Mouse (Mus musculus) c-Kit-negative CD71-positive TER-119-positive erythroid progenitor cells, embryonic 14.5 days (primary cell): Measurements from ENCODE around the gene Mertk.

Experiments used
- DNase-seq: peaks from one replicate; pipeline ENCODE4 v3.0.0-alpha.2; 2013; ENCODE audit warnings: low read depth, low spot score

The Mertk gene

GRCm38 (mm10) chr2:128768545-128769247, 69.9 kb downstream of the Mertk start:
- no peak for DNase-seq

- no peak for DNase-seq
Measured at GRCm38 (mm10) chr2:128770557-128770956, 71.8 kb downstream of the Mertk start.

- DNase-seq: no peak
Measured at GRCm38 (mm10) chr2:128771048-128771447, 72.3 kb downstream of the Mertk start.

- no peak for DNase-seq
Measured at GRCm38 (mm10) chr2:128771750-128772338, 73.1 kb downstream of the Mertk start.

DNA sequence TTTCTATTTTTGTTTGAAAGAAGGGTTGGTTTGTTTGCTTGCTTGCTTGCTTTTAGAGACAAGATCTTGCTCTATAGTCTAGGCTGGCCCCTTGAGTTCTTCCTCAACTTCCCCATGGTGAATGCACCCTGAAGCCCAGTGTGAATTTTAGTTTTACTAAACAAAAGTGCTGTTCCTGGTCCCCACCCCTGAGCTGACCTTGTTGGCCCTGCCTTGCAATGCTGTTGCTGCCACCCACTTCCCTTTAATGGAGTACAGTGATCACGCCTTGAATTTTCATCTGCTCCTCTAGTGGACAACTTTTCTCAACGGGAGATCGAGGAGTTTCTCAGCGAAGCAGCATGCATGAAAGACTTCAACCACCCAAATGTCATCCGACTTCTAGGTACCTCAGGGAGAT, 83.5 kb downstream of the Mertk start:
- no peak for DNase-seq

DNA sequence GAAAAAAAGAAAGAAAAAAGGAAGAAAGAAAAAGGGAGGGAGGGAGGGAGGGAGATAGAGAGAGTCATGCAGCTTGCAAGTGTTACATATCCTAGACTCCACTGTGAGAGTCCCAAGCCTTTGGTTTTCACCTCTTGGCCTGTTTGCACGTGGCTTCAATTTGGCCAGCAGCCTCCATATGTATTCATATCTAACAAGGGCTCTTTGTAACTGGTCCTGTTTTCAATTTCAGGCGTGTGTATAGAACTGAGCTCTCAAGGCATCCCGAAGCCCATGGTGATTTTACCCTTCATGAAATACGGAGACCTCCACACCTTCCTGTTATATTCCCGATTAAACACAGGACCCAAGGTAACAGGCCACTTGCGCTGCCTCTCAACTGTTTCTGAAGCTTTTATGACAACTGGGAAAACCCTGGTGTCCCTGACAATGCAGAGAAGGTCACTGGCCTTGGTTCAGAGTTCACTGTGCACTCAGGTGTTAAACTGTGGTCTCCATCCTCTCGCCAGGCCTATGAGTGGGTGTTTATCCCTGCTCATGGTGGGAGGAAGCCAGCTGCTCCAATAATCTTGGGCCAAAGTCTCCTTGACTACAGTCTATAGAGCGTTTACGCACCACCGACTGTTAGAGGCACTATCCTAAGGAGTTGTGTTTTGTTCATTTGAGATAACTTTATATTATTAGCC, 85.0 kb downstream of the Mertk start:
- DNase-seq: no peak

GRCm38 (mm10) chr2:128784814-128785213, 86.1 kb downstream of the Mertk start:
- no peak for DNase-seq

- DNase-seq: no peak
Measured at GRCm38 (mm10) chr2:128786341-128786740, 87.6 kb downstream of the Mertk start.

- no peak for DNase-seq
Measured at GRCm38 (mm10) chr2:128786795-128787194, 88.0 kb downstream of the Mertk start.

GRCm38 (mm10) chr2:128787805-128788204, 89.0 kb downstream of the Mertk start:
- no peak for DNase-seq

DNA sequence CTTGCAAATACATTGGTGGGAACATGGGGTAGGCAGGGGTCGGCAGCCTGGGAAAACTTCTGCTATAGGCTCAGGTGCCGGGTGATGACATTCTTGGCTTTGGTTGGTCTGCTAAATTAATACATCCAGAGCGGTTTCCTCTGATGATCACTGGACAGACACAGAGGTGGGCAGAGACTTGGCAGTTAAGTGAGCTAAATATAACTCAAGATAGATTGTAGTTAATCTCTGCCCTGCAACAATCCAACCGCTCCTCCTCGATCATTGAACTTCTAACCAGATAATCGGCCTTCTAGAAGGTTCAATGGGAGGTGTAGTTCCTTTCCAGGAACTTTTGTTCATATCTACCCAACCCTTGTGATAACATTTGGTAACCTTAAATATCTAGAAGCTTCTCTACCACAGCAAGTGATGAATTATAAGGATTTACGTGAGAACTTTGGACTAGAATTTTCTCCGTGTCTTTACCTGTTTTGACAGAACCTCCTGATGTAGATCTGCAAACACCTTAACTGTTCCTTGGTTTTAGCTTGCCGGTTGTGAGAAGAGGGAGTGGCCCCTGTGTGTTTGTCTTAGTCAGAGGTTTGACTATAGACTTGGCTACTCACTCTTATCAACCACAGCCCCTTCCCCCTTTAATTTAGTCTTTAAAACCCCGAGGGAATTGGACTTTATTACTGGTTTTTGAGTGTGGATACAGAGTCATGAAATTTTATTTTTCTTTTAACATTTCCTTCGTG, 92.3 kb downstream of the Mertk start:
- DNase-seq: no peak

GRCm38 (mm10) chr2:128793958-128794357, 95.2 kb downstream of the Mertk start:
- DNase-seq: no peak

GRCm38 (mm10) chr2:128796463-128796862, 97.7 kb downstream of the Mertk start:
- no peak for DNase-seq

GRCm38 (mm10) chr2:128803441-128803840, 104.7 kb downstream of the Mertk start:
- no peak for DNase-seq

DNA sequence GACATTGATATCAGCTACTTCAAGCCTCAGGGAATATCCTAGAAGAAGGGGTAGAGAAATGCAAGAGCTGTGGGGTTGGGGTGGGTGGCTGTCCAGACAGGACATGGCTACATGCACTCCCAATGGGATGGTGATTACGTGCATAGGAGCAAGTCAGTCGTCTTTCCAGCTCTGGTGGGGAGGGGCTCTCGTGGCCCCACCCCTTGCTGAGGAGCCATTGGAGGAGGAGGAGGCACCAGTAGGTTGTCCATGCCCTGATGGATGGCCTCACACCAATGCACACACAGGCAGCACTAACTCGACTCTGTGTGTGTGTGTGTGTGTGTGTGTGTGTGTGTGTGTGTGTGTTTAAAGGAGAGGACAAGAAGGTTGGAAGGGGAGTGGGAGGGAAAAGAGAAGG, 106.6 kb downstream of the Mertk start:
- no peak for DNase-seq

DNA sequence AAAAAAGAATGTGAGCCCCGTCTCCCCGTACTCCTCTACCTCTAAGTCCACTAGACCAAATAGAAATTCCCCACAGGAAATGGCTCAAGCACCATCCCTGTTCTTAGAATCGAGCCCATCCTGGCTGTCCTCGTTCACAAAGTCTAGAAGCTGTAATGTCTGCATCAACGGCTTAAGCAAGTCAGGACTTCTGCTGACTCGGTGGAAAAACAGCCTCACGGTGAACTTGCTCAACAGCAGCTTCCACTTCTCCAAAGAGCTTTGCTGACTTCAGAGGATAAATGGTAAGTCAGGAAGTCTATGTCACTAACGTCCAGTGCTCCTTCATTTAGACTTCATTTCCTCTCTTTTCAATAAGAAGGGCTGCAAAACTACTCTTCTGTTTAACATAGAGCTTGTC, 107.8 kb downstream of the Mertk start:
- no peak for DNase-seq

DNA sequence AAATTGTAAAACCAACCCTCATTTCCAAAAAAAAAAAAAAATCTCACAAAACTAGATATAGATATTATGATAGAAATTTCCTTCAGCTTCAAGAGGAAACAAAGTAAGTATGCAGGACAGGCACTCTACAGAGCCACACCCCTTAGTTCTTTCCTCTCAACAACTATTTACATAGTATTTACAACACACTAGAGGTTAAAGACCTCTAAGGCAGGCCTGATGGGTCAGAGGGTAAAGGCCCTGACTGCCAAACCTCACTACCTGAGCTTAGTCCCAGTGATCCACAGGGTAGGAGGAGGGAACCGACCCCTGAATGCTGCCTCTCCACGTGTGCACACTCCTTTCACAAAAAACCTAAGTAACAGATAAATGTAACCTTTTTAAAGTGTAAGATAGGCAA, 114.0 kb downstream of the Mertk start:
- no peak for DNase-seq

DNA sequence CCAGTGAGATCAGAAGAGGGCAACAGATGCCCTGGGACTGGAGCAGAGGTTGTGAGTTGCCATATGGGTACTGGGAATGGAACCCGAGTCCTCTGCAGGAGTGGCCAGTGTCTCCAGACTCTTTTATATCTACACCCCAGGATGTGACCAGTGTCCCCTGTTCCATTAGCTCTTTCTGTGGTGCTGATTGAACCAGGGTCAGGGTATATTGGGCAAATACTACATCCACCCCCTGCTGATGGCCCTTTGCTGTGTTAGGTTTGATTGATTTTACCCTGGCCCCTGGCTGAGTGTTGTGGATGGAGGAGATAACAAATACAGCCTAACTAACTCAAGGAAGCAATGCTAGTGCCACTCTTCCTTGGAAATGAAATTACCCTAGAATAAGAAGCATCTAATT, 117.6 kb downstream of the Mertk start:
- DNase-seq: no peak

GRCm38 (mm10) chr2:128816916-128817315, 118.2 kb downstream of the Mertk start:
- DNase-seq: no peak

- peak; percentile 56 for DNase-seq
Measured at GRCm38 (mm10) chr2:128817387-128817785, 118.6 kb downstream of the Mertk start.

DNA sequence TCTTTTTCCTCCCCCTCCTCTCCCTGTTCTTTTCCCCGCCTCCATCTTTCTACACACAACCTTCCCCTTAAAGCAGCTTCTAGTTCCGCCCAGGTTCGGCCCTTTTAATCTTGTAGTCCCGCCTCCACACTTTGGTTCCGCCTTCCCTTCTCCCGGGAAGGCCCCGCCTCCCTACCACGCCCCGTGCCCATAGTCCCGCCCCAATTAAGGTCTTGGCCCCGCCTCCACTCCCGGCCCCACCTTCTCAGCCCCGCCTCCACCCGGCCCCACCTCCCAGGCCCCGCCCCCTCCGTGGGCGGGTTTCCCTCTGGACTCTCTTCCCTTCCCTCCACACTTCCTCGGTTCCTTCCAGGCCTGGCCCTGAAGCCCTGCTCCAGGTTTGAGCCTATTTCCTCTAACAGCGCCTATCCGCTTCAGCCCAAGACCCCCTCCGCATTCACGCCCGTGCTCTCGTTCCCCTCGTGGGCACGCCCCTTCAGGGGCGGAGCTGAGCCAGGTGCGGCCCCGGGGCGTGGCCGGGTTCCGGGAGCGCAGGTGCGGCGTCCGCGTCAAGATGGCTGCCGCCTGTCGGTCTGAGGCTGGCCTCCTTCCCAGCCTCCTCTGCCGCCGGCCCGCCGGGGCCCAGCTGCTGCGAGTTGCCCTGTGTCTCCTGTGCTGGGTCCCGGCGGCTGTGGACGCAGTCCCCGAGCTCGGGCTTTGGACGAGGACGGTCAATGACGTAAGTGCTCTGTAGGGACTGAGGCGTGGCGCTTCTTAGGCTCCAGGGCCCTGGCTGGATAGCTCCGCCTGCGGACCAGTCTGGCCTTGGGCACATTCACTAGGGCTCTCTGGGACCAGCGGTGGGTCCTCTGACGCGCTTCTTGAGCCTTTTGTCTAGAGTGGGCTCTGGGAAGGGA, 119.3 kb downstream of the Mertk start, which contains the start of gene Tmem87b:
Tmem87b (plus strand) TSS at position 333 of the 896 bp plus-strand sequence.
- peak; percentile 90 for DNase-seq
